Mouse (Mus musculus) gastrocnemius, adult 2 months (tissue): ENCODE measurements around the gene Lmf2. TPM values are rescaled to one million over a fixed set of nuclear protein-coding genes. Genes with fewer than 3 reads are reported as not detected.

ENCODE experiments used
- DNase-seq: peaks from one replicate; pipeline ENCODE4 v3.0.0; 2022
- H3K27ac ChIP-seq: fragments of 200-600 bp; 2 replicates; pipeline ENCODE4 v1.8.1; 2022; ENCODE audit warnings: mild to moderate bottlenecking
- H3K4me3 ChIP-seq: fragments of 200-600 bp; 2 replicates; pipeline ENCODE4 v1.8.1; 2022; ENCODE audit warnings: mild to moderate bottlenecking, moderate library complexity
- CTCF ChIP-seq: fragments of 200-600 bp; IDR thresholded peaks from 2 replicates; pipeline ENCODE4 v1.8.1; 2022; ENCODE audit warnings: antibody characterized with exemption, mild to moderate bottlenecking, moderate library complexity
- intact Hi-C: fragments of 180-260 bp; cut with DNase I; formaldehyde crosslinking; loops from one replicate; pipeline ENCODE4 v1.15.1; 2025
- total RNA-seq, 2 experiments: library from RNA; stranded (reverse); gene quantifications; 2 replicates each; pipeline ENCODE4 v1.2.3; 2021

Gene Lmf2
- total RNA-seq, 2 experiments from 2014 or later = 12.7 to 16.1 TPM

DNA sequence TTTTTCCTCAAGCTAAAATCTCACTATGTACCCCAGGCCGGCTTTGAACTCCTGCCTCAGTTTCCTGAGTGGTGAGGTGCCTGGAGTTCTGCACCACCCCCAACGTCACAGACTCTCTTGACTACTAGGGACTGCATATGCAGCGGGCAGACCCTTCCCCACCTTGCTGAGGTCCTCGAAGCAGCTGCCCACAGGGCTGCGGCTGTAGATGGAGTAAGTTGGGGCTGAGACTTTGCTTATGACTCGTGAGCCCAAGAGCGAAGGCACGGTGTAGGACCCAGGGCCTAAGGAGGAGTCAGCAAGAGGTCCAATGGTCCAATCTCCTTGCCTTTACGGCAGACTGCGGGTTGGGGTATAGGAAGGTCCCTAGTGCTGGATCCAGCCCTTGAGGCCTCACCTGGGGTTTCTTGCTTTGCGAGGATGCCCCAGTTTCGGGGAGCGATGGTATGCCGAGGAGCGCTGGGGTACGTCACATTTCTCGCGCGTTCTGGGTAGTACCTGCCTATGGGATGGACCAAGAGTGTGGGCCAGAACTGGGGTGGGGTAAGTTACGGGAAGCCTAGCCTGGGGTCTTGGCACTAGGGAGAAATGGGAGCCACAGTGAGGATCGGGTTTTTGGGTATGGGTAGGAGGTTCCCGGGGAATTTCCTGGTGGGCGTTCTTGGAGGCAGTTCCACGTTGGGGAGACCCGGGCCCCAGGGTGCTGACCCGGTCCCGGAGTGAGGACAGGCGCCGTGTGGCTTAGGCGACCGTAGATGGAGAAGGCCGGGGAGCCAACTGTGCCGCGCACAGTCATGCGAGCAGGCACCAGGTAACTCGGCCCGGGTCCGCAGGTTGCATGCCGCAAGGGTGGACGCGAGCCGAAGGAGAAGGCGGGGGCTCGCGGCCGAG is 22.7 kb upstream of the Lmf2 start:
- no peak for TF ChIP-seq CTCF
- no peak for DNase-seq
- intact Hi-C loops = no loop called here
- peak overlapping the region; percentile 83 for H3K27ac ChIP-seq
- H3K4me3 ChIP-seq = peak overlapping the region; percentile 71

DNA sequence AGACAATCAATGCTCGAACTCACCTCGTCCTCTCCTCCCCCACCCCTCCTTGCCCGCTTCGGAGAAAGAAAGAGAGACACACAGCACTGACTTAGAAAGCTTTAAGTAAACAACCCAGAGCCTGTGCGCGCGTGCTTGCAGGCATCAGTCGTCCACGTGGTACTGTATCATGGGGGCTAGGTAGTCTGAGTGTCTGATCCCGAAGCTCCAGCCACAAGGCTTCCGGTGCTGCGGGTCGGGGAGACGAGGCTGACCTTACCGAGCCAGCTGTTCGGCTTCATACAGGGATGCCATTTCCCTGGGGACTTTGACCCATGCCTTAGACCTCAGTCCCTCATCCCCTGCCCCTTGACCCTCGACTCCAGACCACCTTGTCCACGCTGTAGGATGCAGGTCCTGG is 21.9 kb upstream of the Lmf2 start:
- DNase-seq = no peak
- TF ChIP-seq CTCF = no peak
- Histone ChIP-seq H3K27ac (no peak overlapping the region), H3K4me3 (peak overlapping the region; percentile 20)
- intact Hi-C loops = no loop called here

DNA sequence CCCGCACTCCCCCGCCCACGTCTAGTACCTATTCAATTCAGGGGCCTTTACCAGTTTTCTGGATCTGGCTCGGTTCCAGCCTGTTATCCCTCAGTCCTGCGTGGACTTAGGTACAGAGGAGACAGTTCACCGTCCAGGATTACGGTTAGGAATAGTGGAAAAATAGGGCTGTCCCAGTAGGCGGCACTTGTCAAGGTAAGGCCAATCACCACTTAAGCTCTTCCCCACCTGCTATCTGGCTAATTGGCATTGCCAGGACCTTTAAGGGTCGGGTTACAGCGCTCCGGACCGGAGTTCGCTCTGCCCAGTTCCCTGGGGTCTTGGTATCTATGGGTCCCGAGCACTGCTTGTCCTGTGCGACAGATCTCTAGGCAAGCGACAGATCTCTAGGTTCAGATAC is 21.5 kb upstream of the Lmf2 start, which contains the start of gene Tymp:
Gene Tymp (minus strand): TSS at position 83 of the 400 bp plus-strand sequence.
- no peak for DNase-seq
- no peak for TF ChIP-seq CTCF
- H3K4me3 ChIP-seq = peak within 1 kb of the TSS; percentile 20

DNA sequence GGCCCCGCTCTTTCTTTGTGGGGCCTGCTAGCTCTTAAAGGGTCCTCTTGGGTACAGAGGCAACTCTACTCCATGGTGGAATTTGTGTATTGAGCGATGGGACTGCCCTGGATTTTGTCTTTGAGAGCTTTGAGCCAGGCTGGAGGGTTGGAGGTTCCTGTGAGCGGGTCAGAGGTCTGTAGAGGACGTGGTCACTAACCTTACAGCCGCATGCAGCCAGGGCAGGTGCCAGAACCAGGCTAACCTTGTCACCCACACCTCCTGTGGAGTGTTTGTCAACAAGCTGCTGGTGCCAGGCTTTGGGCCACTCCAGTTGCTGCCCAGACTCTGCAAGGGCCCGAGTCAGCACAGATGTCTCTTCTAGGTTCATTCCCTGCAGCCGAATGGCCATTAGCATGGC is 20.6 kb upstream of the Lmf2 start:
- Histone ChIP-seq H3K27ac (no peak overlapping the region), H3K4me3 (no peak overlapping the region)
- no peak for DNase-seq
- intact Hi-C loops = no loop called here
- no peak for TF ChIP-seq CTCF

More for the DNA sequence above, 21.5 kb upstream of the Lmf2 start, which contains the start of gene Tymp:
- no peak within 1 kb of the TSS for H3K27ac ChIP-seq
- intact Hi-C loops = no loop called here

DNA sequence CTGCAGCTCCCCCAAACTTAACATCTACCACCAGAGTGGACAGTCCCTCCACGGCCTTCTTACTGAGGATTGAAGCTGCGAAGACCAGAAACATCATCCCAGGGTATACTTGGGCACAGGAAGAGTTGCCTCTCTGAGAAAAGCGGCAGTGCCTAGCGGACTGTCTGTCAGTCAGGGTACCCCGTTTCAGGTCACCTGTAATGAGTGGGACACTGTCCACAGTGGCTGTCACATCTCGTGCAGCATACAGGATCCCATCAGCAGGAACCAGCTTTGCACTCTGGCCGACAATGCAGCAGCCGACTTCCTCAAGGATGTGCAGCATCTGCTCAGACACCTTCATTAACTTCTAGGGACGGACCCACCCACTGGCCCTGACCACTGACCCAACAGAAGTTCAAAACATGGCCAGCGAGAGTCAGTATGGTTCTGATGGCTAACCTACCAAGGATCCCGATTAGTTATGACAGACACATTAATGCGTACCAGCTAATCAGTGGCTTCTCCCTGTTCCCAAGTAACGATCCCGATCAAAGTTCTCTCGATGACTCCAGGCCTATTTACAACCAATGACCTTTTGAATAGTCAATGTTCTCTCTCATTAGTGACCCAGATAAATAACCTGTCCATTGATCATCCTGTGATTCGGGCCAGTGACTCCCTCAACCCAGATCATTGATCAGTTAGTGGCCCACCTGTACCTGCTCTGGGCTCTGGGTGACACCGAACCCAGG is 19.5 kb upstream of the Lmf2 start:
- intact Hi-C loops = loop anchor here (5.0 kb wide), 1 partner anchor 92 kb away; no protein-coding TSS in a partner anchor
- Histone ChIP-seq H3K4me3 (no peak overlapping the region; the same call in 1 of the 2 replicates), H3K27ac (peak overlapping the region; percentile 95)
- TF ChIP-seq CTCF = no peak
- DNase-seq = no peak

DNA sequence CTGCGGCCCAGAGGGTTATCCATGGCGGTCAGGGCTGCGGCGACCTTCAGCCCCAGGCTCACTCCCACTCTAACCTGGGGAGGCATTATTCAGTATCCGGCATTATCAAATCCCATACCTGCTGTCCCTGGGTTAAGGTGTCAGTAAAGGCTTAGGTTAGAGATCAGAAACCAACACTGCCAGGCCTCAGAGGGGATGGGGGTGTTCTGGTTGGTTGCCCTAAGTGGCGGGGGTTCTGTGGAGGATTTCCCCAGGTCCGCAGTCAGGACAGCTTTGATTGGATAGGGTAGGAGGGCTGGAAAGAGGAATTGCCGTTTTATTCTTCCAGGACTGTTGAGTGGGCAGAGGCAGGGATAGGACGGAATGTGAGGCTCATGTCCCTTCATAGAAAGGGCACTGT is 18.9 kb upstream of the Lmf2 start:
- DNase-seq = no peak
- Histone ChIP-seq H3K4me3 (peak overlapping the region; percentile 89), H3K27ac (peak overlapping the region; percentile 95)
- no peak for TF ChIP-seq CTCF
- intact Hi-C loops = loop anchor here (5.0 kb wide), 1 partner anchor 93 kb away; no protein-coding TSS in a partner anchor

DNA sequence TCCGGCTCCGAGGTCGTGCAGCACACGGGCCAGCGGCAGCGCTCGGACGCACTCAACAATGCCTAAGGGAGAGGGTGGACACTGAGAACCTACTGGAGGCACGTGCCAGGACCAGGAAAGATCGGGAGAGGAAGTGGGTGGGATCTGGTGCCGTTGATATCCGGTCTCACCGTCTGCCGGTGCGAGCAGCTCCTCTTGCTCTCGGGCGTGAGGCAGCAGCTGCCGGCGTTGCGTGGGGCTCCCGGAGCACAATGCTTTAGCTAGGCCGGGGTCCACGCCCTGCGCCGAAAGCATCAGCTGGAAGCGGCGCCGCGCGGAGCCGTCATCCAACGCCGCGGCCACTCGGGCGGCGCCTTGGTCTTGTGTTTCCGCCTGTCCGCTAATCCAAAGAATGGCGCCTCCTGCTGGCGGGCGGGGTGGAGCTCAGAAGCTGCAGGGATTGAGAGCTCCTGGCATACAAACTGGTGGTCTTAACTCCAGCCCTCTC is 18.3 kb upstream of the Lmf2 start, which contains the start of gene Sco2:
Gene Sco2 (minus strand): TSS at position 85 of the 487 bp plus-strand sequence.
- intact Hi-C loops = loop anchor here (1.0 to 5.0 kb wide), 2 partner anchors 19 to 93 kb away; partner anchors contain the start of genes Lmf2 and Ncaph2
- peak; percentile 96 for DNase-seq
- peak within 1 kb of the TSS; percentile 95 for H3K27ac ChIP-seq
- peak; percentile 97 for TF ChIP-seq CTCF
- peak within 1 kb of the TSS; percentile 89 for H3K4me3 ChIP-seq

DNA sequence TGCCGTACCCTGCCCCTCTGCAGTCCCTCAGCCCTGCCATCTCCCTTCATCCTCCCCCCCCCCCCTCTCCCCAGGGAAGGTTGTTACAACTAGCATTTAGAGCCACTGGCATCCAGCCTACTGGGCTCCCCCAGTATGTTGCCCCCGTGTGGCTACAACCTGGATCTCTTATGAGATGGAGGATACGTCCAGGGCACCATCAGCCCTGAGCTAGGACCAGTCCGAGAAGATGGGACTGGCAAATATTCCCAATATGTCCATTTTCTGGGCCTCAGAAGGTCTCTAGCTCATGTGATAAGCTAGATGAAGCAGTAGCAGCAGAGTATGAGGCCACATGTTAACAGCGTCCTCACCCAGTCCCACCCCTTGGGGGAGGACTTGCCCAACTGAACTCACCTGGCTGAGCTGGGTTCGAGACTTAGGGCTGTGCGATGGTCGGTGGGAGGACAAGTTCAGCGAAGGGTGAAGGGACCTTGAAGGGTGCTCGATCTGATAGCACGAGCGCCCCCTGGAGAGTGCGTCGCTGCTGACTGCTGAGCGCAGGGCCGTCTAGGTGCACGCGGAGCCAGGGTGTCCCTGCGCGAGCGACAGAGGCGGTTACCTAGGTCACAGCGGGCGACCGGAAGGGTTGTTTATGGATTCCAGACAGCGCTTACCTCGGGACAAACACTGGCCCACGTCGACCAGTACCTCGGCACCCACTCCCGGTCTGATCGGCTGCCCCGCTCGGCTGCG is 17.7 kb upstream of the Lmf2 start:
- intact Hi-C loops = loop anchor here (1.0 to 5.0 kb wide), 2 partner anchors 18 to 94 kb away; partner anchors contain the start of genes Lmf2 and Ncaph2
- peak; percentile 91 for DNase-seq
- peak; percentile 76 for TF ChIP-seq CTCF

DNA sequence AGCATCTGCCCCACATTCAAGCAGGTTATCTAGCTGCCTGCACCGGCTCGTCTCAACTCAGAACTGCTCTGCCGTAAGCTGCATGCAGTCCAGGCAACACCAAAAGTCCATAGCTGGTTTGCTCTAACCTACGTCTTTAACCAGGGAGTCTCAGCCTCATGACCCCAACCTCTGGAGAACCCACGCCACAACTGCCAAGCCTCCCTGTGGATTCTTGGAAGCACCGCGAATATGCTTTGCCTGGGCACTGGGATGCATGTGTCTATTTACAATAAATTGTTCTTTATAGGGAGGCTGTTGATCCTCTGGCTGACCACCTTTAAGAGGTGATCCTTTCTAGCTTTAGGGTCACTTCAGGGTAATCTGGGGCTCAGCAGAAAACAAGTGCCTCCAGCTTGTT is 17.1 kb upstream of the Lmf2 start:
- intact Hi-C loops = loop anchor here (5.0 kb wide), 1 partner anchor 95 kb away; no protein-coding TSS in a partner anchor

More for the DNA sequence above, 17.7 kb upstream of the Lmf2 start:
- H3K4me3 ChIP-seq = peak overlapping the region; percentile 89
- H3K27ac ChIP-seq = peak overlapping the region; percentile 95

DNA sequence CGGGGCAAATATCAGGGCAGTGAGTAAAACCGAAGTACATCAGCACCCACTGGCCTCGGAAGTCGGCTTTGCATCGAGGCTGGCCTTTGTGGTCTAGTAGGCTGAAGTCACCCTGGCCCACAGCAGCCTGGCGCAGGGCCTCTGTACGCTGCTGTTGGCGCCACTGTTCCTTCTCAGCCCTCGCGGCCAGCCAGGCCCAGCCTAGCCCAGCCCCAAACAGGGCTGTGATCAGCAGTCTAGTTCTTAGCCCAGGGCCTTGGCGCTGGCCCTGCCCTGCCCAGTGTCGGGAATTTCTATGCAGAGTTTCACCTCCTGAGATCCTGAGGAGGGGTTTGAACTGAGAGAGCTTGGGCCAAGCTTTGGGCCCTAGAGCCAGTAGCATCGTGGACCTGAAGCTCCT is 16.6 kb upstream of the Lmf2 start:
- no peak for TF ChIP-seq CTCF
- Histone ChIP-seq H3K27ac (no peak overlapping the region), H3K4me3 (no peak overlapping the region)
- no peak for DNase-seq
- intact Hi-C loops = loop anchor here (5.0 kb wide), 1 partner anchor 95 kb away; no protein-coding TSS in a partner anchor

More for the DNA sequence above, 17.1 kb upstream of the Lmf2 start:
- no peak for TF ChIP-seq CTCF
- no peak for DNase-seq
- H3K4me3 ChIP-seq = peak overlapping the region; percentile 89
- peak overlapping the region; percentile 95 for H3K27ac ChIP-seq

DNA sequence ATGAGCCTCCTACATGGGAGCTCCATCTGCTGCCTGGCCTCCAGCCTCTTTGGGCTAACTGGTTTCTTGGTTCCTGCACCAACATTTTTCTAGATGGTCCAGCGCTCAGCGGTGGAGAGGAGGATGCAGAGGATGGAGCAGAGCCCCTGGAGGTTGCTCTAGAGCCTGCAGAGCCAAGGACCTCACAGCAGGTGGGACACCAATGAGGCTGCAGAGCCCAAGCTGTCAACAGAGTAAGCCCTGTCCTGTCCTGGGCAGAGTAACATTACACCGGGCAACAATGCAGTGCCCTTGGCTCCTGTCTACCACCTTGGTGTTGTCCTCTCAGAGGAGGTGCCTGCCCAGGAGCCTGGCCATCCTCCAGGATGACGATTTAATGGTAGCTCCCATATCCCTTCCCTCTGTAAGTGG is 9.7 kb upstream of the Lmf2 start:
- H3K4me3 ChIP-seq = no peak overlapping the region
- no peak for DNase-seq
- TF ChIP-seq CTCF = no peak
- intact Hi-C loops = no loop called here
- H3K27ac ChIP-seq = no peak overlapping the region

DNA sequence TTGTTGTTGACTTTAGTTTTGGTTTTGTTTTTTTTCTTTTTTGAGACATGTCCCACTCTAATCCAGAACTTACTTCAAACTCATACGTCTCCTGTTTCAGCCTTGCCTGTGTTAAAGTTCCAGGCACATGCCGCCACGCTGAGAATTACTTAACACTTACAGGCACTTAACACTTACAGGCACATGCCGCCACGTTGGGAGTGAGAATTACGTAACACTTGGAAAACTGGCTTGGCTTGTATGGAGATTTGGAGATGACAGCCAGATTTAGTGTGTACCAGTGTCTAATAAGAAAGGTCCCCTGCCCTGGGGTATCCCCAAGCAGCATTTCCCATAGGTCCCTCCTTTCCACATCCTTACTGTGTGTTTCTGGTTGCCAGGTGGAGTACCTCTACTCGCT is 7.6 kb upstream of the Lmf2 start:
- intact Hi-C loops = no loop called here
- Histone ChIP-seq H3K27ac (no peak overlapping the region), H3K4me3 (no peak overlapping the region)
- TF ChIP-seq CTCF = no peak
- DNase-seq = no peak
